Mouse (Mus musculus) urinary bladder, postnatal 25 days (tissue): ENCODE measurements around the gene Cd4.
"Not testable (repeated sequence)": the region's sequence is repeated elsewhere in the genome, so short reads cannot be mapped to it uniquely, and the experiment has no call there.

ENCODE experiments used
- DNase-seq: peaks from one replicate; pipeline ENCODE4 v3.0.0; 2022; ENCODE audit warnings: low spot score

The Cd4 gene

DNA sequence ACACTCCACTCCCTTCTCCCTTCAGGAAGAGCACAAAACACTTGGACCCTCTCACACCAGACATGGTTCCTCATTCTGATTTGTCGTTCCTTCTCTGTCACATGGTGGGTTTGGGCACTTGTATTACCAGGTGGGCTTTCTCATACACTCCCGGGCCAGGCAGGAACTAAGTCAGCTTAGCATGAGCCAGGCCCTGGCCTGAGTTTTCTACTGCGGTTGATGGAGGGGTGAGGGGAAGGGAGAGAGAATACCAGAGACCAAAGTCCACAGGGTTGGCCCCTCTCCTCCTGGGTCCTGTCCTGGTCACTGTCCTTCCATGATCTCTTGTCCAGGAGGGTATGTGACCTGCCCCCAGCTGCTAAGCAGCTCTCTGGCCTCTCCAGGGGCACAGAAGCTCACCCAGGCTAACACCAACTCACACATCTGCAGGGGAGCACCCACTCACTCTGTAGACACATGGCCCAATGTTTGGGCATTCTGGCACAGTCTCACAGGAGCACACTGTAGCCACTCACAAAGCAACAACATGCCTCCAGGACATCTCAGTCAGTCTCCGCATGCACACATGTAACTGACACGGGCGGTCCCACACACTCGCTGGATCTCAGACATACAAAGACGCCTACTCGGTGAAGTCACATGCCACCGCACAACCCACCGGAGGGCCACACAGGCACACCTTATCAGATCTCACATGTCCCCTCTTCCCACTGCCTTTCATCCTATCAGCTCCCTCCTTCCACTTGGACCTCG is 28.1 kb upstream of the Cd4 start:
- DNase-seq = no peak

DNA sequence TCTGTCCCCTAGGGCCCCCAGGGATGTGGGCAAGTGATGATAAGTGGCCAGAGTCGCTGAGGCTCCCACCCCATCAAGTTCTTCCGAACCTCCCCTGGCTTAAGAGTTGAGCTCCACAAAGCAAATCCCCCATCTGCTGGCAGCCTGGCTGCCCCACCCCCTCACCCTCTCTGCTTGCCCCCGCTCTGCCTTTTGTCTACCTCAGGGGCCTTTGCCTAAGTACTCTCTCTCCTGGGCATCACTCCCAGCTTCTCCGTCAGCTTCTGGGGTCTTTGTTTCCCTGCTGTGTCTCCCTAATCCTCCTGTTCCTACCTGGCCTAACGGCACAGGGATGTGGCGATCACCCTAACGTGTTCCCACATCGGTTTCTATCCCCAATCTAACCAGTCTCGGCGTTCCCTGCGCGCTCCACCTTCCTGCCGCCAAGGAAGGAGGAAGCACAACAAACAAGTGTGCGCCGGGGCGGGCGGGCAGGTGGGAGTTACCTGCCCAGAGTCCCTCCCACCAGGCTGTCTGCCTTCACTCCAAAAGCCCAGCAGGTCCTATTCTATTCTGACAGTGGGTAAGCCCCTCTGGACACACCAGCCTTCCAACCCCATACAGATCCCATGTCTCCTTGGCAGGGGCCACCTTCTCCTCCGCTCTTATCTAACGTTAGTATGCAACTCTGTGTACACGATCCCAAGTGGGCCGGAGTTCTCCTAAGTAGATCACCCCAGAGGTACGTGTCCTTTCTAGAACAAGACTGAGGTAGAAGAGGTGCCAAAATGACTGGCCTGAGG is 27.3 kb upstream of the Cd4 start:
- DNase-seq = no peak

DNA sequence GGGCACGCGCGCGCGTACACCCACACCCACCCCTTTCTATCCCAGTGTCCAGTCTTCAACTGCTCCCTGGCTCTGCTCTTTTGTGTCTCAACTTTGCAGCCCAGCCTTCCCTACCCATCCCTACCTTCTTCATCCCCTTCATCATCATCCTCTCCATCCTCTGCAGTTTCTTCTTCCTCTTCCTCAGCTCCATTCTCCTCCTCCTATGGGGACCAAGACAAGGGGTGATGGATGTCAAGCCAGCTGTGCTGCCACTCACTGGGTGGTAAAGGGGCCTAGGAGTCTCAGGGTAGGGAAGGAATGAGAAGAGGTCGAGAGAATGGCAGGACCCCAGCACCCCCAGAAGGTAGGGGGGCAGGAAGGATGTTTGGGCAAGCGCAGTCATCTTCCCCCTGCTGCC is 26.5 kb upstream of the Cd4 start:
- DNase-seq = no peak

DNA sequence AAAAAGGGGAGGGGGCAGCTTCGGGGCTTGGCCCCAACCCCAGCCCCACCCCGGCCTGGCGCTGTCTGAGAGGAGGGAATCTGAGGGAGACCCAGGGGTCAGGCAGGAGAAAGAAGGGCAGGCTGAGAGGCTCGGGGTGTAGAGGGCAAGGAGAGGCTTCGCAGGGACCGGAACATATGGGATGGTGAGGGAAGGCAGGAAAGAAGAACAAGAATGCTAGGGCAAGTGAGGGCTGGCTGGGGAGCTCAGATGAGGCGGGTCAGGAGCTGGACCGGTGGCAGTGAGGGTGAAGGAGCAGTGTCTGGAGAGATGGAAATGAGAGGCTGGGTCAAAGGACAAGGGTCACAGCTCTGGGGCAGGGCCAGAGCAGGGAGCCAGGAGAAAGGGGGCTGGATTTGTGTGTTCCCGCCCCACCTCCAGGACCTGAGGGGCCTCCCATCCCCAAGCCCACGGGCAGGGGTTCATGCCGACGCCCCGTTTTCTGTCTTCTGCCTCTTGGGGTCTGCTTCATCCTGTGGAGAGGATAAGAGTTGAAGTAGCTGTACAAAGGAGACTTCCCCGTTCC is 25.8 kb upstream of the Cd4 start:
- DNase-seq = no peak

DNA sequence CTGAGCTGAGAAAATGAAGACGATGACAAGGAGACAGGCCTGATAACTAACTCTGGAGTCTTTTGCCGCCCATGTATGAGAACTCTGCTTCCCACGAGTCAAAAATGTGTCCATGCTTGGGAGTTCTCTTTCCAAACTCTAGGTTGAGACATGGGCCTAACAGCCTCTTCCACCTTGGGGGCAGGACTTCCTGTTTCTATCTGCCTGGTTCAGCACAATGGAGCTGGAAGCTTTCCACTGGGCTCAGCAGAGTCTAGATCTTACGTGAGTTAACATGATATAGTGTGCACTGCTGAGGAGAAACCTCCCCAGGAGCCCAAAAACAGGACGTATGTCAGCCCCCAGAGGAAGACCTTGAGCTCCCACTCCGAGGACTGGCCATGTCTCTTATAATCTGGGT is 25.2 kb upstream of the Cd4 start:
- DNase-seq = no peak

DNA sequence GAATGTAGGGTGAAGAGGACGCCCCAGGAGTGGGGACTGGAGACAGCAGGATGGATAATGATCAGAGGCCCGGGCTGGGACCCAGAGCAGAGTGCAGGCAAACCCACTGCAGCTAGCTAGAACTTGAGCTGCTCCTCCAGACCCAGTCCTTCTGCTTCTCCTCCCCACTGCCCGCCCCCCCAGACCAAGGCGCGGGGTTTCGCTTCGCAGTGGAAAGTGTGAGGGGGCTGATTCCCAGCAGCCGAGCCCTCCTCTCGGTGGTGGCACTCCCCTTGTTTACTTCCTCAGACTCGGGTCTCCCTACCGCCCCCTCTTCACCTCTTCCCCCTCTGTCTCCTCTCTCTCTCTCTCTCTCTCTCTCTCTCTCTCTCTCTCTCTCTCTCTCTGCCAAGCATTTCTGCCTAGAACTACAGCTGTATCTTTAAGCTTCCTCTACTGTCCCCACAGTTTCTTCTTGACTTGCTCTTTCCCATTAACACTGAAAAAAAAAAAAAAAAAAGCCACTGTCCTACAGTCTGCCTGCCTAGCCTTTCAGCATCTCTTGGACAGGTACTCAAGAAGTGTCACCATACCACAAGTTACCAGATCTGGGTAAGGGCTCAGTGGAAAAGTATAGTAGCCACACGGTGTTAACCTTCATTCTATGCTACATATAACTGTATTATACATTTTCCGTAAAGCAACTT is 23.7 kb upstream of the Cd4 start, which contains the start of gene Lag3:
Gene Lag3 (minus strand): TSS at position 173 of the 686 bp plus-strand sequence.
- DNase-seq = no peak

DNA sequence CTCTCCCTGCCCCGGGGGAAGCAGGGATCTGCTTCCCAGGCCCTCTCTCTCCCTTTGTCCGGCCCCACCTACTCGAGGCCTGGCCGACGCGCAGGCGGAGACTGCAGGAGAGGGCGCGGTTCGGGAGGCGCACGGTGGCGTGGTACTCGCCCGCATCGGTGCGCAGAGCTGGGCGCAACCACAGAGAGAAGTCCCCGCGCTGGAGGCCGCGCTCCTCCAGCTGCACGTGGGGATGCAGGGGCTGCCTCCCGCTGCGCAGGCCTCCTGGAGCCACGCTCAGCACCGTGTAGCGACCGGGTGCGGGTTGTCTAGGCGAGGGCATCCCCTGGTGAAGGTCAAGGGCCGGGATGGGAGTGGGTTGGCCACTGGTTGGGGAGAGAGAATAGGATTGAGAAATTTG is 22.0 kb upstream of the Cd4 start:
- no peak for DNase-seq

DNA sequence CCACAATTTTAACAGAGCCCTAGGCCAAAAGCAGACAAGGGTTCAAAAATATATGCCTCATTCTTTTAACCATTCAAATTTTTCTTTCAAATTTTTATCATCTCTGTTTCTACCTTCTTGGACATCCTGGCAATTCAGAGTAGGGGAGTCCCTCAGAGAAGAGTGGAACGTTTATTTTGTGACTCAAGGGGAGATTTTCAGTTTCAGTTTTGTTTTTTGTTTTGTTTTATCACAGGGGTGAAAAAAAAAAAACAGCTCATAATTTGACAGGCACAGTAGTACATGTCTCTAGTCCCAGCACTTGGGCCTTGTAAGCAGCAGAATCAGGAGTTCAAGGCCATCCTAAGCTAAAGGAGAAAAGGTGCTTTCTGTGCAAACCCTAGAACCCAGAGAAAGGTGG is 19.7 kb upstream of the Cd4 start:
- no peak for DNase-seq

DNA sequence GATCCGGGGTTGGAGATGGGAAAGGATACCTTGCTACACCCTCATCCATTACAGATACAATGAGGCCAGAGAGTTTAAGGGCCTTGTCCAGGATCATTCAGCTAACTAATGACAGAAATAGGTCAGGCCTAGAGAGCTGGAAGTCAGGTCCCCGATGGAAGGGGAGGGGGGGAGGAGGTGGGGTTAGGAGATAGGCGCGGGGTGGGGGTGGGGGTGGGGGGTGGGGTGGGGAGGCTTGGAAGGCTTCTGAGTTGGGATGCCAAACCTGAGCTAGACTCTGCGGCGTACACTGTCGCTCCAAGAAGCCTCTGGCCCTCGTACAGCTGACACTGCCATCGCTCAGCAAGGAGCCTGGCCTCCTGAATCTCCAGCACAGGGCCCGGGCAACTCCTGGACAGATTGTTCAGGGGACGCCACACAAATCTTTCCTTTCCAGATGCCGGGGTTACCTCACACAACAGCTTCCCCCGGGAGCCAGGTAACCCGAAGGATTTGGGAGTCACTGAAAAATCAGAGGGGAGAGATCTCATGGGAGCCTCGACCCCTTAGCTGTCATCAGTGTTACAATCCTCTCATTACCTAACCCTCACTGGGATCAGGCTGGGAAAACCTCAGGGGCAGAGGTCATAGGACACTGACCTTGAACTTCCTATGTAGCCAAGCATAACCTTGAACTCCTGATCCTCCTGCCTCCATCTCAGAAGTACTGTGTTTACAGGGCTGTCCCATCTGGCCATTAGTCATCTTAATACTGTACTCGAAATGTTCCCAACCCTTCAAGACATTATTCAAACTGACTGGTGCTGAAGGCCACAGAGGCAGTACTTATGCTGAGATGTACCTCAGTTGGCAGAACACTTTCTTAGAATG is 17.2 kb upstream of the Cd4 start:
- DNase-seq = no peak

DNA sequence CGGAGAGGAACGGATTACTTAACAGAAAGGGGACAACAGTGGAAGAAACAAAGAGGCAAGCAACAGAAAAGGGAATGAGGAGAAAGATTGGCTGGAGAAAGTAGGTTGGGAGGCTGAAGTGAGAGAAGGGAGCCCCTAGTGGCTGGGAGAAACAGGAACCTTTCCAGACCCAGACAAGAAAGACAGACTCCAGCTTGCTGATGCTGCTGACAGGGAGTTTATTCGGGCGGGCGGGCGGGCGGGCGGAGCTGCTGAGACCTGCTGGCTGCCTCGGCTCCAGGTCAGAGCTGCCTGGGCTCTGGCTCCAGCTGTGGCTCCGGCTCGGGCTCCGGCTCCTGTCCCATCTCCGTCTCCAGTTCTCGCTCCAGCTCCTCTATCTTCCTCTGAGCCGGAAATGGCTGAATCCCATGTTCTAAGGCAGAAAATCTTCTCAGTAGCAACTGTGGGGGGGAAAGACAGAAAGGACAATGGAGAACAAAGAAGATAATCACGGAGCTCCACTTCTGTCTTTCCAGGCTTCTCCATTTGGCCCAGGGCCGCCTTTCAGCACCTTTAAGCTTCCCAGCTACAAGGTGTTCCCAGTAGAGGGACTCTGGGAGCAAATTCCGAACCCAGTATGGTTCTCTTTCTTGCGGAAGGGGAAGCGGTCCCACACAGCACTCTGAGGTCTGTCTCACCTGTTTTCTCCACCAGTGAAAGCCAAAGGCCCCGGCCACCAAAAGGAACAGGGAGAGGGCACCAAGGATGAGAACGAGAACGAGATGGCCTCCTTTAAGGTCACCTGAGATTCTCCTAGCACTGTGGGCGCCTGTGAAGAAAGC is 16.4 kb upstream of the Cd4 start:
- peak; percentile 51 for DNase-seq

DNA sequence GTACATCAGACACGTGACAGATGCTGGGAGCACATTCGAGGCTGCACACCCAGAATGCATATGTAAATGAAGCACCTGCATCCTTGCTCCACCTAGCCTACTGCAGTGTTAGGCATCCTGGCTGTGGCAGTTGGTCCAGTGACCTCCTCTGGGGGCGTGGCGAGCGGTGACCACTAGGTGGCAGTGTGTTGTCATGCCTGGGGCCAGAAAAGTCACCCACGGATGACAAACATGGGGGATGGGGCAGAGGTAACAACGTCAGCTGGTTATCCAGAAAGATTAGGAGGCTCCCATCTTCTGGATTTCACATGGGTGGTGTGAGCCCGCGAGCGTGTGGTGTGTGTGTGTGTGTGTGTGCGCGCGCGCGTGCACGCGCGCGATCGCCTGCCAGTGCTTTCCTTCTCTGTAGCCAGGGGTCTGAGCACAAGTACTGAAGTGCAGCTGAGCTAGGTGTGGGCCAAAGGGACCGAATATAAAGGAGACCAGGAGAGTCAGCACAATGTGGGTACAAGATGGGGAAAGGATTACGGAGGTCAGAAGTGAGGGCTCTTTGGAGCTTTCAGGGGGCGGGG is 15.6 kb upstream of the Cd4 start:
- peak; percentile 97 for DNase-seq

DNA sequence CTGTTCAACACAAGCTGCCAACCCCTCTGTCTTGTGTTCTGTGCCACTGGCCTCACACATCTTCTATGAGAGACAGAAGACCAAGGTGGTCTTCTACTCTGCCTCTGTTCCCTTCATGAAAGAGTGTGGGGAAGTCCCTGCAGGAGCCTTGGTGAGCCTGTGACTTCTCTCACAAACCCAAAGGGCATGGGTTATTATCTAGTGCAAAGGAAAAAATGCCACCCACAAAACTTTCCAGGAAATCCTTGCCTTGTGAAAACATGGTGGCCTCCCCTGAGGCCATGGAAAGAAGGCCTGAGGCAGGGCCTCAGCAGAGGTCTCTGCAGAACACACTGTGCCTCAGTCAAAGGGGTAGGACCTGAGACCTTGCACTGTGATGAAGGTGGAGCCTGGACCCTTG is 13.8 kb upstream of the Cd4 start:
- no peak for DNase-seq

DNA sequence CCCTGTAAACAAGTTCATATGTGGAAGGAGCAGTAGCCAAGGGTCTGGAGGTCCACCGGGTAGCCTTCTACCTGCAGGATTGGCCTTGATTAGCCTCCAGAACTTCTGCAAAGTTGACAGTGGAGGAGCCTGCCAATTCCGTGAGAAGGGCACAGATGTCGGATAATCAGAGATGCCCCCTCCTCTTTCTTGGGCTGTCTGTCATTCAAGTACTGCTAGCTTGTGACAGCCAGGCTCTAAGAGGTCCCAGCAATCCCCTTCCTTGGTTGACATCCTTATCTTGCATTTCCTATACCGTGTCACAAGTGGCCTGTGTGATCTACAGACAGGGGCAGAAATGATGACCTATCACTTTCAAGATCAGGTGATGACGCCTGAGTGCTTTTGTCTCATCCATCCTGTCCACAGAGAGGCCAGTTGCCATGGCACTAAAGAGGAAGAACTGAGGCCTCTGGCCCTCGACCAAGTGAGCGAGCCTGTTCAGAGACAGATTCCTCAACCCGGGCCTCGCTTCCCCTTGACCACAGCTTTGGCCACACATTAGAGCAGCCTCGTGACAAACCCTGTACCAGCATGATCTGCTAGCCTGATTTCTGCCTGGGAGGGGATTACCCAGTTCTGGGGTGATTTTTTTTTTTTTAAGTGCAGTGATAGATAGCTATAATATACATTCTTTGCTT is 12.9 kb upstream of the Cd4 start:
- DNase-seq = no peak

DNA sequence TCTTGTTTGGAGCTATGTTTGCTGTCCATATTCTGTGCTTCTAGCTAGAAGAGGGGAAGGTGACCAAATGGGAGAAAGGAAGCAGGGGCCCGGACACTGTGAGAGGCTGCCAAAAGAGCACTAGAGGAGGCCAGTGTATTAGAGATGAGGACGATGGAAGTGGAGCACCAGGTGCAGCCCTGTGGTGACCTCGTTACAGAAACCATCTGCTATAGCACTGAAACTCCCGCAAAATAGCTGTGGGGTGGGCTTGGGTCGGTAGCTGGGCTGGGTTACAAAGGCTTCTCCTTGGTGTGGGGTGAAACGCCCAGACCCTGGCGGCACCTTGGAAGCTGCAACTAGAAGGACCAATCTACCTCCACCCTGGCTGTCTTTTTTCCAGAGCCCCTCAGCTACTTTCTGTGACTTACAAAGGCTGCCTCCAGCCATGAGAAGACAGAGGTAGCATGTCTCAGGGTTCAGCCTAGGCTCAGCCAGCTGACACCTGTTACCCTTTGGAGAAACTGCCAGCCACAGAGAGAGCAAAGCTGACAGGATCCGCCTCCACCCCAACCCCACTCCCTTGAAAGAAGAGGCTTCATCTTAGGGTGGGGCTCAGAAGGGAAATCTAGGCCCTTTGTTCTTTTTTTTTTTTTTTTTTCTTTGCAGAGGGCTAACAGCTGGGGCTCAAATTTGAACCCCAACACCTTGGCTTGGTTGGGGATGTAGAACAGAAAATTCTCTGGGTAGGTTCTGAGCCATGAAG is 12.2 kb upstream of the Cd4 start:
- DNase-seq = no peak

DNA sequence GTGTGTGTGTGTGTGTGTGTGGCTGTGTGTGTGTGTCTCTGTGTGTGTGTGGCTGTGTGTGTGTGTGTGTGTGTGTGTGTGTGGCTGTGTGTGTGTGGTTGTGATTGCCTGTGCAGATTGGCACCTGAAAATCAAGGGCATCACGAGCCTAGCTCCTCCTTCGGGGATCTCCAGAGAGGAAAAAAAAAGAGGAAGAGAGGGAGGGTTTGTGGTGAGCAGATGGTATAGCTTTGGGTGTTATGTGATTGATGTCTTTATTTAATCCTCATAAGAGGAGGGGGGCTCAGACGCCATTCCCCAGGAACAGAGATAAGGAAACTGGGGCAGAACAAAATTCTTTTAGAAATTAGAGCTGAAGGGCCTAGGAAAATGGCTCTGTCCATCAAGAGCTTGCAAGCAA is 10.3 kb upstream of the Cd4 start:
- no peak for DNase-seq

DNA sequence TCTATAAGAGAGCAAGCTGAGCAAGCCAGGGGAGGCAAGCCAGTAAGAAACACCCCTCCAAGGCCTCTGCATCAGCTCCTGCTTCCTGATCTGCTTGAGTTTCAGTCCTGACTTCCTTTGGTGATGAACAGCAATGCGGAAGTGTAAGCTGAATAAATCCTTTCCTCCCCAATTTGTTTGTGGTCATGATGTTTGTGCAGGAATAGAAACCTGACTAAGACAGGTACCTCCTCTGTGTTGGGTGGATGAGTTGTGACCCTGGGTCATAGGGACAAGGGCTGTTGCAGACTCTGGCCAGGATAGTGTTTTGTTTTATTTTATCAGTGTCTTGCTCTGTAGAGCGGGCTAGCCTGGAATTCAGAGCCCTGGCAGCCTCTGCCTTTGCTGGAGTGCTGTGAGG is 6.1 kb upstream of the Cd4 start:
- DNase-seq = not testable (repeated sequence)

DNA sequence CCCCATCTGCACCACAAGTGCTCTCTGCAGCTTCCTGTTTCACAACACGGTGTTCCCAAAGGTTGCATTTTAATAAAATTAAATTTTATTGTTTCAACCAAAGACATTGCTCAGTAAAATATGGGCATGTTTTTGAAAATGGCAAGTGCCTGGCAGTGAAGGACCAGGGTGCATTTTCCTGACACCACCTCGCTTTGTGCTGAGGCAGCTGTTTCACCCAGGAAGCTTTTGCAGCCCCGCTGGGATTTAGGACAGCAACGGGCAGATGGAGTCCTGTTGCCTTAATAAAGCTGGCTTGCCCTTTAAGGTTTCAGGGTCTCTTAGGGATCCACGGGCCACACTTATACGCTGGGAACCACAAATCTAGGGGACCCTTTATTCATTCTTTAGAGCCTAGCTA is 3.0 kb upstream of the Cd4 start:
- no peak for DNase-seq

DNA sequence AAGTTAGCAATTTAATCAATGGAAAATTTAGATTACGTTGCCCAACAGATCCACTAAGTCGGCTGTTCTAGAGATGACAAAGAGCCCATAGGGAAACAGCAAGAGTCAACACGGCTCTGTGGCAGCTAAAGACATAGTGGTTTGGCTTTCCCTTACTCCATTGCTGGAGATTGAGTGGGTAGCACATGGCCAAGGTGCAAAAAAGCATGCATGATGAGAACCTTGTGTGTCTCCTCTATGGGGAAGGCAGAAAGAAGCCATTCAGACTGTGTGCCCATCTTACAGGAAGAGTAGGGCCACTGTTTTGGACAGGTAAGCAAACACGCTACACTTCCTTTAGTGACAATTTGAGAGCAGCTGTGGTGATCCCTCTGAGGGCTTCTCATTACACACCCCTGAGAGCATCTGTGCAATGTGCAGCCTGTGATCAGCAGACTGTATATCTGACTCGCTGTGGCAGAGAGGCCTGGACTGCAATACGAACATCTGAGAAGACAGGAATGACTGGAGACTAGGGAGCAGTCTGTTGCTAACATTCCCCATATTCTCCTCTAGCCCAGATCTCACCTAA is 619 bp upstream of the Cd4 start:
- no peak for DNase-seq

DNA sequence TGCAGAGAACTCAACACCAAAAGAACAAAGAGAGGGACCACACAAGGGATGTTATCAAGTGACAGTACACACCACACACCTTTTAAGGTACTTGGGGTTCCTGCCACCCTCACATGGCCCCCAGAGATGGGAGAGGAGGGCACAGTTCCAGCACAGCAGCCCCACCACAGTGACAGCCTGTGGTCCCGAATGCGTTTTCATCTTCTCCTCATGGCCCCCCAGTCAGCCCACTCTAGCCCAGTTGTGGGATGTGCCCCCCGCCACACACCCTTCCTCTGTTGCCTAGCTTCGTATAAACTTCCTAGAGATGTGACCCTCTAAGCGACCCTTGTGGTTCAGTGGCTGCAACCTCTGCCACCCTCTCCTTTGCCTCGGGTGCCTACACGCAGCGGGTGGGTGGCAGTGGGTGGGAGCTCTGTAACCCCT is 2.1 kb downstream of the Cd4 start:
- no peak for DNase-seq
